Mouse (Mus musculus): ENCODE measurements around the gene Magi1. TPM values are rescaled to one million over a fixed set of nuclear protein-coding genes. Genes with fewer than 3 reads are reported as not detected.

The Magi1 gene
- total and polyA plus RNA-seq, 2 experiments from 2014 or later, result 27.6 to 45.4 TPM

DNA sequence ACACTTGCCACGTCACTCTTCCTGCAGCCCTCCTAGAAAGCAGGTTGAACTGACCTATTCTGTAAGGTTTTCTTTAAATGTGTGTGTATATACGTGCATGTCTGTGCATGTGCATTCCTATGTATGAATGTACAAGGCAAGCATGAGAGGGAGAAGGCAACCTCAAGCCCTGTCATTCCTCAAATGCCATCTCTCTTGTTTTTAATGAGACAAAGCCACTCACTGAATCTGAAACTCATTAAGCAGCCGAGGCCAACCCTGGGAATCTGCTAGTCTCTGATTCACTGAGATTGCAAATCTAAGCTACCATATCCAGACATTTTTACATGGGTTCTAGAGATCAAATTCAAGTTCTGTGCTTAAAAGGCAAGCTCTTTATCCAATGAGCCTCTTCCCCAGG lies 359.7 kb downstream of the Magi1 start:
- Histone ChIP-seq H3K4me1 (ENCODE audit: insufficient read depth, low read length) (no peaks in the 10 kb centered on the region), H3K27ac (ENCODE audit: low read depth, low read length) (no peak overlapping the region)

DNA sequence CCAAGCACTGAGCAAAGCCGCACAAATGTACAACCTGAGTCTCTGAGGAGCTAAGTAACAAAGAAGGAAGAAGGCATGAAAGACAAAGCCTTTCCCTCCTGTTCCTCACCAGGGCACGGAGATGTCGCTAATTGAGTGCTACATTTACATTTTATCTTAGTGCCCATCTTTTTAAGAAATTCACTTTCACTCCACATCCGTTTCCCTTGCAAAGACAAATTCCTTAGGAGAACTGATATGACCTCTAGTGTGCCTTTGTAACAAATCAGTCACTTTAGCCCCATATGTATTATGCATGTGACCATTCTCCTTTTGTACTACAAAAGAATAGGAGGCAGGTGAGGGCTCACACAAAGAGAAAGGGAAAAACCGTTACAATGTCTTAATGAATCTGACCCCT lies 360.4 kb downstream of the Magi1 start:
- no peak overlapping the region for H3K4me2 ChIP-seq (ENCODE audit: low read depth, low read length, poor library complexity, severe bottlenecking)
- no peak overlapping the region for H3K4me3 ChIP-seq (ENCODE audit: low read depth, low read length)
- ATAC-seq (ENCODE audit: low FRiP score) (no peak), DNase-seq (ENCODE audit: low spot score) (no peak)
- H3K27ac ChIP-seq (ENCODE audit: low read depth, low read length), result no peak overlapping the region
- no peak for TF ChIP-seq CTCF (IDR thresholded peaks at IDR 0.05)
- H3K27me3 ChIP-seq (ENCODE audit: insufficient read depth, low read length), result no peaks in the 10 kb centered on the region
- WGBS, result 48% methylated on average over 5 of the region's 5 CpGs
- H3K36me3 ChIP-seq (ENCODE audit: insufficient read depth, low read length), result no peaks in the 10 kb centered on the region
- no peaks in the 10 kb centered on the region for H3K4me1 ChIP-seq (ENCODE audit: insufficient read depth, low read length)
- H3K9ac ChIP-seq (replicated peaks; ENCODE audit: low read length, poor library complexity, severe bottlenecking), result no peak overlapping the region
- H3K9me3 ChIP-seq (ENCODE audit: low read length), result no peaks in the 10 kb centered on the region

More for the DNA sequence above, 359.7 kb downstream of the Magi1 start:
- DNase-seq (ENCODE audit: low spot score) (no peak), ATAC-seq (ENCODE audit: low FRiP score) (no peak)
- TF ChIP-seq CTCF (IDR thresholded peaks at IDR 0.05), result no peak
- Histone ChIP-seq H3K4me2 (ENCODE audit: low read depth, low read length, poor library complexity, severe bottlenecking) (no peak overlapping the region), H3K27me3 (ENCODE audit: insufficient read depth, low read length) (no peaks in the 10 kb centered on the region), H3K9ac (replicated peaks; ENCODE audit: low read length, poor library complexity, severe bottlenecking) (no peak overlapping the region), H3K36me3 (ENCODE audit: insufficient read depth, low read length) (no peaks in the 10 kb centered on the region), H3K9me3 (ENCODE audit: low read length) (no peaks in the 10 kb centered on the region), H3K4me3 (ENCODE audit: low read depth, low read length) (no peak overlapping the region)
- 68% methylated on average over 3 of the region's 3 CpGs for WGBS

DNA sequence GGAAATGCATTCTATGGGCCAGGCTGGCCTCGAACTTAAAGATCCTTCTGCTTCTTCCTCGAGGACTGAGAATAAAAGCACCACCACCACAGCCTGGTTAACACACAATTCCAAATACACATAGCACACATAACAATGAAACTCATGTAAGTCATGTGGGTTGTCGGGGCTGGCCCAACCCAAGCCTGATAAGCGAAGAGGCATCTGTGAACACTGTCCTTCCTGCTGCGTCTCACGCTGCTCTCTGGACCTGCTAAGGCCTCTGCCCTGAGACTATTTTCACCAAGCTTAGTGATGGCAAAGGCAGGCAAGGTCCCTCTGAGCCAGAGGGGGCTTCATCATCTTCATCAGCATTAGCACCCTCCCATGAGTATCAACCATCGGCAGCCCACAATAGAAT lies 360.8 kb downstream of the Magi1 start:
- H3K9ac ChIP-seq (replicated peaks; ENCODE audit: low read length, poor library complexity, severe bottlenecking), result no peak overlapping the region
- H3K4me2 ChIP-seq (ENCODE audit: low read depth, low read length, poor library complexity, severe bottlenecking), result no peak overlapping the region
- DNase-seq (ENCODE audit: low spot score) (no peak), ATAC-seq (ENCODE audit: low FRiP score) (no peak)
- no peak overlapping the region for H3K4me3 ChIP-seq (ENCODE audit: low read depth, low read length)
- no peaks in the 10 kb centered on the region for H3K27me3 ChIP-seq (ENCODE audit: insufficient read depth, low read length)
- no peak overlapping the region for H3K27ac ChIP-seq (ENCODE audit: low read depth, low read length)
- no peaks in the 10 kb centered on the region for H3K36me3 ChIP-seq (ENCODE audit: insufficient read depth, low read length)
- 78% methylated on average over 7 of the region's 7 CpGs for WGBS
- no peak for TF ChIP-seq CTCF (IDR thresholded peaks at IDR 0.05)
- no peaks in the 10 kb centered on the region for H3K9me3 ChIP-seq (ENCODE audit: low read length)
- H3K4me1 ChIP-seq (ENCODE audit: insufficient read depth, low read length), result no peaks in the 10 kb centered on the region

DNA sequence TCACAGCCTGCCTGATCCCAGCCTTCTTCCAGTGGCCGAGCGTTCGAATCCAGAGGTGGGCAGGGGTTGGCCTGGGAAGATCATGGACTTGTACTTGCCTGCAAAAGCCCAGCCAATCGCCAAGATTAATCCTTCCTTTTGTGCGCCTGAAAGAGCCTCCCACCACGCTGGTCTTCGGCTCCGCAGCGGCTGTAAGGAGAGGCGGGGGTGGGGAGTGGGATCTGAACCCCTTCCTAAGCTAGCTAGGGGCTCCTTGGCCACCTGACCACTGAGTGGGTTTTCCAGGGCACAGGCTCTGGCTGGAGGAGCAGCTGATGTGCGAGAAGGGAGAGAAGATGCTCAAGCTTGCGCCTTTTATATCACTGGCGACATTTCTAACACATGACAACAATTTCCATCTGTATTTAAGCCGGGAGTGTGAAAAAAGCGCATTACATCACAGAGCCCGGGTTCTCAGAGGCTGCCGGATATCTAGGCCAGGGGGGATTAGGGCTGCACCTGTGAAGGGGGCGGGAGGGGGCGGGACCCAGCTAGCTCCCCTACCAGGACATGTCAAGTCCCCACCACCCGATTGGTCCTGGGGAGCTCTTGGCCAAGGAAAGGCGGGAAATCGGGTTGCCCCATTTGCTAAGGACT lies 370.4 kb downstream of the Magi1 start:
- 2% methylated on average over 22 of the region's 22 CpGs for WGBS
- no peak for TF ChIP-seq CTCF (IDR thresholded peaks at IDR 0.05)
- Histone ChIP-seq H3K27me3 (ENCODE audit: insufficient read depth, low read length) (no peaks in the 10 kb centered on the region), H3K27ac (ENCODE audit: low read depth, low read length) (peak overlapping the region; percentile 96), H3K4me3 (ENCODE audit: low read depth, low read length) (peak overlapping the region; percentile 68), H3K9me3 (ENCODE audit: low read length) (no peaks in the 10 kb centered on the region), H3K4me2 (ENCODE audit: low read depth, low read length, poor library complexity, severe bottlenecking) (peak overlapping the region; percentile 72), H3K36me3 (ENCODE audit: insufficient read depth, low read length) (no peaks in the 10 kb centered on the region), H3K4me1 (ENCODE audit: insufficient read depth, low read length) (peaks cover 10% of the 10 kb centered on the region; the same call in 1 of the 2 replicates), H3K9ac (replicated peaks; ENCODE audit: low read length, poor library complexity, severe bottlenecking) (peak overlapping the region; percentile 95)
- peak; percentile 76 for ATAC-seq (ENCODE audit: low FRiP score)
- DNase-seq (ENCODE audit: low spot score), result peak; percentile 78

DNA sequence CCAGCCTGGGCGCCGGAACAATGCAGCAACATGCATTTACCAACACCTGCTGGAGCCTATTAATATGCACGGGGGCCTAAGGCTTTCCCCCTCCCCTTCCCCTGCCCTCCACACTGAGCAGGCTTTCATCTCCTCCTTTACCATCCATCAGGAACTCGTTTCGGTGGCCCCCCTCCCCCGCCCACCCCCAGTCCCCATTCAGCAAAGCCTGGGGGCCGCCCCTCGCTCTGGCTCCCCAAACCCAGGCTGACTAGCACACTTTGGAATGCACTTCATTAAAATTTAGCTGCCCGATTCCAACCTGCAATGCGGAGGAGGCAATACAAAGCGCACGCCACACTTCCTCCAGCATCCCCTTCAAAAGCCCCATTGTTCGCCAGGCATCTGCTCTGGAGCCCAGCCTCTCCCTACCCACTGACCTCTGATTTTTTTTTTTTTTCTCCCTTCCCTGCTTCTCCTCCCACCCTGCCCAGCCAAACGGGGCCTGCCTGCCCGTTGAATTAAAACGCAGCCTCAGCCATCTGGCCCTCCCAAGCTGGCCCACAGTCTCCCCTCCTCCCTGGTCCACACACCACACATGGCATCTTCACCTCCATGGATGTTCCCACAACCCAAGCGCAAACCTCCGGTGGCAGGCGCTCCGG lies 371.0 kb downstream of the Magi1 start:
- peak overlapping the region; percentile 68 for H3K4me3 ChIP-seq (ENCODE audit: low read depth, low read length)
- H3K9me3 ChIP-seq (ENCODE audit: low read length), result no peaks in the 10 kb centered on the region
- no peaks in the 10 kb centered on the region for H3K27me3 ChIP-seq (ENCODE audit: insufficient read depth, low read length)
- peak overlapping the region; percentile 72 for H3K4me2 ChIP-seq (ENCODE audit: low read depth, low read length, poor library complexity, severe bottlenecking)
- H3K9ac ChIP-seq (replicated peaks; ENCODE audit: low read length, poor library complexity, severe bottlenecking), result peak overlapping the region; percentile 95
- no peaks in the 10 kb centered on the region for H3K36me3 ChIP-seq (ENCODE audit: insufficient read depth, low read length)
- peaks cover 10% of the 10 kb centered on the region; the same call in 1 of the 2 replicates for H3K4me1 ChIP-seq (ENCODE audit: insufficient read depth, low read length)
- DNase-seq (ENCODE audit: low spot score) (peak; percentile 87), ATAC-seq (ENCODE audit: low FRiP score) (peak; percentile 84)
- TF ChIP-seq CTCF (IDR thresholded peaks at IDR 0.05), result no peak
- WGBS, result under 1% methylated on average over 20 of the region's 20 CpGs
- peak overlapping the region; percentile 96 for H3K27ac ChIP-seq (ENCODE audit: low read depth, low read length)

DNA sequence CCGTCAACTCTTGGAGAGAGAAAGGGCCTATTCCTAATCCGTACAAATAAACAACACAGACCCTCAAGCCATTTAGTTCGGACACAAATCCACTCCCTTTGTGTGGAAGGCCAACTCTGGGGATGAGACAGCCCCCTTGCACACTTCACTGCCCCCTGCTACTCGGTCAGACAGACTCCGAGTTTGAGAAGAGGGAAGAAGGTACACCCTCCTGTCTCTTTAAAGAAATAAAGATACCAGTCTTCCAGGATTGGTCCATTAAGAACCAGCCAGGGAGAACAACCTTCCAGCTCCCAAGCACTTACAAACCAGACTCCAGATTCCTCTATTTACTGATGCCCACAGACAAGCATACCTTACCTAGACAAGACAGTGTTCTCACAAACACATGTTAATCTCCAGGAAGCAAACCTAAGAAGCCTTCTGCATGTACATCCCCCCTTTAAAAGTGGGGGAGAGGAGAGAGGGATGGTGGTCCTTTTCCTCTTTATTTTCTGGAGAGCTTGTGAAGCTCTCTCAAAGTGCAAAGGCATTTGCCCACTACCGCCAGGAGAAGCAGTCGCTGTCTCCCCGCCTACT lies 371.6 kb downstream of the Magi1 start:
- no peaks in the 10 kb centered on the region for H3K27me3 ChIP-seq (ENCODE audit: insufficient read depth, low read length)
- peak overlapping the region; percentile 95 for H3K9ac ChIP-seq (replicated peaks; ENCODE audit: low read length, poor library complexity, severe bottlenecking)
- H3K36me3 ChIP-seq (ENCODE audit: insufficient read depth, low read length), result no peaks in the 10 kb centered on the region
- H3K4me1 ChIP-seq (ENCODE audit: insufficient read depth, low read length), result peaks cover 10% of the 10 kb centered on the region; the same call in 1 of the 2 replicates
- 3% methylated on average over 8 of the region's 8 CpGs for WGBS
- peak overlapping the region; percentile 96 for H3K27ac ChIP-seq (ENCODE audit: low read depth, low read length)
- peak overlapping the region; percentile 68 for H3K4me3 ChIP-seq (ENCODE audit: low read depth, low read length)
- peak; percentile 24; the same call in 1 of the 2 replicates for TF ChIP-seq CTCF (IDR thresholded peaks at IDR 0.05)
- ATAC-seq (ENCODE audit: low FRiP score), result peak; percentile 42
- H3K4me2 ChIP-seq (ENCODE audit: low read depth, low read length, poor library complexity, severe bottlenecking), result peak overlapping the region; percentile 72
- no peaks in the 10 kb centered on the region for H3K9me3 ChIP-seq (ENCODE audit: low read length)
- DNase-seq (ENCODE audit: low spot score), result peak; percentile 67

All from midbrain, postnatal 0 days (tissue).